Mouse (Mus musculus): Measurements from ENCODE around the gene Fbxl17. TPM values are rescaled to one million over a fixed set of nuclear protein-coding genes. Genes with fewer than 3 reads are reported as not detected.

Fbxl17 gene
- total RNA-seq, 2 experiments from 2014 or later, result 29.2 to 30.7 TPM

DNA sequence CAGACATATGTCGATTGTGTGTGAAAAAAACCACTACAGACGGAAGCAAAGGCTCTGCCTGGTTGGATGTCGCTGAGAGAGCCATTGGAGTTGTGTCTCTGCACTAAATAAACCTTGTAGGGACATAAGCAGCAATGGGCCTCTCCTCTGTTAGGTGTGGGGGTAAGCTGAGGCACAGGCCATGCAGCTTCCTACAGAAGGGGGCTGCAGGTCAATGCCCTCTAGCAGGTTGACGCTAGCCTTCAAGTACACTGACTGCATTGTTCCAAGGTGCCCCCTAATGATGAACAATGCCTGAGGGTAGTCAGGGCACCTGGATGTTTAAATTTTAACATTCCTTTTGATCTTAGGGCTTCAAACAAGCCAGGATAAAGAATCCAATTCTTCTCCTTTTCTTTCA lies 291.5 kb downstream of the Fbxl17 start:
- no peak for DNase-seq

DNA sequence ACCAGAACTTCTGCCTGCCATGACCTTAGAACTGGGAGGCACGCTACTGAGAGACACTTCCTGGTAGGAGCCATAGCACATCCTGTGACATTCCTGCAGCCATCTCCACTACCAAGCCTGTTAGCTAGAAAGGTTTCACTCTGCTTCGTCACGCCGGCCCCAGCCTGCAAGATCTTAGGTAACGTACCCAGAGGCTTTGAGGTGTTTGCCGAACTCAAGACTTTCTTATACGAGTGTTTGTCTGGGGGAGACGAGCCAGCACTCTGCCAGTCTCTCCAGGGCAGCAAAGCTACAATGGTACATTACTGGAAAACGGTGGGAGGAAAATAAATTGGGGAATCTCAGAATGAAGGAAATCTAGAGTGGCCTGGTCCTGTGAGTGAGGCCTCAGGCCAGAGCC lies 292.1 kb downstream of the Fbxl17 start:
- DNase-seq, result no peak

DNA sequence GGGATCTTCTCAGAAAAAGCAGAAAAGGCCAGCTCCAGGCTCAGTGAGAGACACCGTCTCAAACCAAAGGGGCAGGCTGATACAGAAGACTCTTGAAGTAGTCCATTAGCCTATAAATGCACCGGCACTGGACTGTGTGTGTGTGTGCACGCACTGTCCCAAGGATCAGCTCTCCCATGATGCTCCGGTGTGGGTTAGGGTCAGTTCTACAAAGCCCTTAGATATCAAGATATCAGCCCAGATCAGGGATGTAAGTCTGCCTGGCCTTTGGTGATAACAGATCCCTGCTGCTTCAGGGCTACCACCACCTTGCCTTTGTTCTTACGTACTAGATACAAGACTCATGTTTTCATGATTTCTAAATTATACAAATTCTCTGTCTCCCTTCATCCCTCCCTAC lies 294.5 kb downstream of the Fbxl17 start:
- no peak for DNase-seq

DNA sequence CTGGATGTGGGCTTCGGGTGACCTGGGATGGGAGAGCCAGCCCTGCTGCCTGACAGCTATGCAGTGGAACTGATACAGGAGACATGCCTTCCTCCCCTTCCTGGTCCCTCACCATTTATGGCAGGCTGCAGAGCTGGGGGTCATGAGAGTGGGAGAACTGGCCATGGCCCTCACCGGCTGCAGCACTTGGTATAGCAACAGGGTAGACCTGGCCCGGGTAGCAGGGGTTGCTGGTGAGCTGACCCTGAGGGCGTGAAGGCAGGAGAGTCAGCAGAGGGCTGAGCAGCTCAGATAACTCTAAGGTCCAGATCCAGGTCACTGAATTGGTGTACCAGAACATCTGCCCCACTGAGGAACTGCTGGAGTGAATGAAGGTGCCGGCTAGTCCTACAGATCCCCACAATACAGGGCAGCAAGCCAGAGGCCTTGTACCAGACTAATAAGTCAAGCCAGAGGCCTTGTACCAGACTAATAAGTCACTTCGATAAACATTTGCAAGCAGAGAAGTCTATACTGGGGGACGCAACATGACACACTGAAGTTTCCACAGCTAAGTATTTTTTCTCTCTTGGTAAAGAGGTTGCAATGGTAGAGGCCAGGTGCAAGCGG lies 296.1 kb downstream of the Fbxl17 start:
- DNase-seq, result no peak

DNA sequence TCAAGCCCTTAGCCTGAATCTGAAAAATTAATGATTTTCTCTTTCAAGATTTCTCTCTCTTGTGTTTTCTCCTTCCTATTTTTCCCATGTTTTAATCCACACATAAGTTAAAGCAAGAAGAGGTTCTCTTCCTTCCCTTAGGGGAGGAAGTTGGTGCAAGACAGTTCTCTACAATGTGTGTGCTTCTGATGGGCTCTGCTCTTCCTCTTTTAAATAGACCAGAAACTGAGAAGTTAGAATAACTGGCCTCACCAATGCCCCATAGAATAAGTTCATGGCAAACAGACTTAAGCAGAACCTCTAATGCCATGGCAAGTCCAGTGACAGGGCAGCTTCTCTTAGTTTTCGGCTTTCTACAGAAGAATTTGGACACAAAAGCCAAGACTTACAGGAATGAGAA lies 301.1 kb downstream of the Fbxl17 start:
- DNase-seq, result no peak

DNA sequence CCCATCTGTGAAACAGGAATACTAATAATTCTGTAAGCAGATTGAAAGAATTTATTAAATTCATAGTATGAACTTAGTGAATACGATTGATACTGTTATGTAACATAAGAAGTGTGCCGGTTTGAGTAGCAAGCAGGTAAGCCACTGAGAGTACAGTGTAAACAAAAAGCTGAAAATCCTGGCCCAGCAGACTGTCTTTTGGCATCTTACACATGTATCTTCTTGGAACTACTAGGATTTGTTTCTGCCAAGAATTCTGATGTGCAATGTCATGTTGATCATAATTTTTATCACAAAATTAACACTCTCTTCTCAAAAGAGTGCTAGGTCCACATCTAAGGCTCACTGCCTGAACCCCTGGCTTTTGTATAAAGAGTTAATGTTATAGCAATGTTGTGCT lies 304.3 kb downstream of the Fbxl17 start:
- no peak for DNase-seq

DNA sequence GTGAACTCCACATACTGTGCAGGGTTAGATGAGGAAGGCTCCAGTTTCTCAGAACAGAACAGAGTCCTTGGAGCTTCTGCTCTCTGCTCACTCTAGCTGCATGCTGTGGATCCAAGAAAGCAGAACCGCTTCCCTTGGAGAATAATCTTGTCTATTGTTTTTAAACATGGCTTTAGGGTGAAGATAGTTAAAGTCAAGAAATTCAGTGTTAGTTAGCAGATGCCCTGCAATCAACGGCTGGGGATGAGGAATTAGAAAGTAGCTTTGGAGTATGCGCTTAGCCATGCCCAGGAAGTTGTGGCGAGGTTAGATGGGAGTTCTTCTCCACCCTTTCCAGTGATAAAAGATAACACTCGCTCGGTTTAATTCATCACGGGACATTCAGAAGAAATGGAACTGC lies 306.6 kb downstream of the Fbxl17 start:
- DNase-seq, result no peak

DNA sequence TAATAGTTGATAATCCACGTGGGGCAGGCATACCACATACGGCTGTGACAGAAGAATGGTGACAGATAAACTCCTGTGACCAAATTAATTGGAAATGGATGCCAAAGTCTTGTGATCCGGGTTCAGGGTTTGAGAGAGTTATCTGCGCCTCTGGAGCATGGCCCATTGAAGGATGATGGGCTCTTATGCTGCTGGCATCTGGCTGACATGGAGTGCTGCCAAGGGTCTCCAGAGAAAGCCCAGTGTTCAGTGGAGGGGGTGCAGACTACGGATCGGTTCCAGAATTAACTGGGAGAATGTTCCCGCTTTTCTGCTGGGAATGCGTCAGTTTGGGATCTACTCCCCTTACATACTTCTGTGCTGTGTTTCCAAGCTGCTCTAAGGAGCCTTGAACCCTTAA lies 308.5 kb downstream of the Fbxl17 start:
- DNase-seq, result no peak

DNA sequence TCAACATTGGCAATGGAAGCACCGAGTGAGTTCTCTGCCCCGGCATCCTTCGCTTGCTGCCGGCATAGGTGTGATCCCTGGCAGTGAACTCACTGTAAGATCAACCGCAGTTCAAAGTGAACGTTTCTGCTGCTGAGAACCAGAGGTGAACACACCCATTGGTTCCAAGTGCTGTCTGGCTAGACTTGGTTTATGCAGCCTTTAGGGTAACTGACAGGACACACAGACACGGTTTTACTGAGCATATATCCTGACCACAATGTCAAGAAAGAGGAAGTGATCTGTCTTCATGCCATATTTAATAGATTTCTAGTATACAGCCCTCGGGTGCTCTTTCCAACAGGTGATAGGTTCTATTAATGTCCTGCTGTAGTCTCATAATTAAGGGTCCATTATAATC lies 310.5 kb downstream of the Fbxl17 start:
- DNase-seq, result no peak

DNA sequence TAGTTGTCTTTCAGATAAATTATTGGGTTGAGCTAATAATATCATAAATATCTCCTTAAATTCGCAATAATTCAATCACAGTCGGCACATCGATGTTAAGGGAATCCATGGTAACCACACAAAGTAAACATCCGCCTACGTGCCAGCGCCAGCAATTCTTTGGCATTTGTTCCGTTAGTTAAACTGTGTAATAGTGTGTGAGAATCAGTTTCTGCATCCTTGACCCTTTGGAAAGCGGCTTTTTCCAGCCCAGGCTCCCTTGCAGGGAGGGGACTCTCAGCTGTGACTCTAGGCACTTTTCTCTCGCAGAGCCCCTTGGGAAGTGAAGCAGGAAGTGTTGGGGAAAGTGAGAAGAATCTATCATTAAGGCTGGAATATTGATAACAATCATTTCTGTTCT lies 314.3 kb downstream of the Fbxl17 start:
- DNase-seq, result no peak

DNA sequence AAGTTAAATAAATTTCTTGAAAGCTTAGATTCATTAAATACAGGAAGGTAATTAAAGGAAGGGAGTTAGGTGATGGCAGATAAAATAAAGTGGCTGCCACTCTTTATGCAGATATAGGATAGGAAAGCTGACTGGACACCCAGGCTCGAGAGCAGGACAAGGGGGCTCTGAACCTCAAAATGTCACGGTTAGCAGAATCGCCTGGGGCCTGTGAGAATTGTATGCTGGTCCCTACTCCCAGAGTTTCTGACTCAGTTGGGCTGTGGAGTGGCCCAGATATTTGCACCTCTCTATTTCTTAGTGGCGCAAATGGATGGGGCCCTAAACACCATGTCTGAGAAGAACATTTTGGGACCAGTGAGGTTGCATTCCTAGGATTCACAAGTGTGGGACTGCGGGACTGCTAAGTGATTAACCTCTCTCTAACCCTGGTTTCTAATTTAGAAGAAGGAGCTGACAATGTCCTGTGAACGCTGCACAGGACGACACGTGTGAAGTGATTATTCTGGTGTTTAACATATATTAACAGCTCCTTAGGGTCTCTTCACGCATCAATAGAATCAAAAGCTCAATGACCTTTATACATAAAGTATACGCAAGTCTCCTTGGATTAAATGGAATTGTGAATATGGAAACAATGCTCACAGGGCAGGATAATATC lies 314.8 kb downstream of the Fbxl17 start:
- no peak for DNase-seq

DNA sequence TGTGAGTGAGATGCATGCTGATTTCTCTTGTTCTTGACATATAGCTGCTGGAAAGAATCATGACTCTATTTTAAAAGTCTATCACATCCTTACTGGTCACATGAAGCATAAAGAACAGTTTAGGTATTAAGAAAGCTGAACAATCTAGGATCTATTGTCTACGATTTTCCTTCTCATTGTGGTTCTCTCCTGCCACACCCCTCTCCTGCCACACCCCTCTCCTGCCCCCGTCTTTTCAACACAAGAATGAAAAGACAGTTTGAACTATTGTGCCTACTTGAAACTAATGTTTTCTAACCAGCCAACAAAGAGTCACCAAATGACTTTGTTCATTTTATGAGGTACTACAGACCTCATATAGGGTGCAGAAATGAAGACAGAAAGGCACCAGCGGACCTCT lies 316.4 kb downstream of the Fbxl17 start:
- no peak for DNase-seq

DNA sequence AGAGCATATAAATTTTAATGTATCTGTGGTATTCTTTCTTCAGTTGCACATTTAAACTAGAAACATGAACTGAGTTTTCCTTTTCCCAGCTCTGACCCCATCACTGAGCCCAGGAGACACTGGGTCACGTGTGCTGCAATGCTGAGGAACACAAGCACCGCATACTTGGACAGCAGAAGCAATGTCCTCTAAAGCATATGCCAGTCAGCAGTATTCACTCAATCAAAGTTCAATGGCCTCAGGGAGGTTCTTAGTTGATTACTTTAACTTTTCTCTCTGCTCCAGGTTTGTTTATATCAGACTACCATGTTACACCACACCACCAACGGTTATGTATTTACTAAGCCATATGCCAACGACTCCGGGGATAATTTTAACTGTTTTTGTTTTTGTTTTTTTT lies 318.2 kb downstream of the Fbxl17 start:
- no peak for DNase-seq

DNA sequence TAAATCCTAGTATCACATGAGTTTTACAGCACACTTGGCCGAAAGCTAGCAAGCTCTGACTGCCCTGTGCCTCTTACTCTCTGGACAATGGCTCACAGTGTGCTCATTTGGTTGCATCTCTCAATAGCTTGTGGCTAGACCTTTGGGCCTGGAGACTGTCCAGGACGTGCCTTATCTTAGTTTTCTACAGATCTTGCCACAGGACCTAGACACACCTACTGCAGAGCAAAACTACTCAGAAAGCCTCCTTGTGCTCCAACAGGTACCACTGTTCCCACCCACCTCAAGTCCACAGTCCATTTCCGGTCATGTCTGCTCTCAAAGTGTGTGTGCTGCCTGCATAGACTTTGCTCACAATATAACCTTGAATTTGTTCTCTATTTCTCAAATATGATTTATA lies 319.8 kb downstream of the Fbxl17 start:
- DNase-seq, result no peak

DNA sequence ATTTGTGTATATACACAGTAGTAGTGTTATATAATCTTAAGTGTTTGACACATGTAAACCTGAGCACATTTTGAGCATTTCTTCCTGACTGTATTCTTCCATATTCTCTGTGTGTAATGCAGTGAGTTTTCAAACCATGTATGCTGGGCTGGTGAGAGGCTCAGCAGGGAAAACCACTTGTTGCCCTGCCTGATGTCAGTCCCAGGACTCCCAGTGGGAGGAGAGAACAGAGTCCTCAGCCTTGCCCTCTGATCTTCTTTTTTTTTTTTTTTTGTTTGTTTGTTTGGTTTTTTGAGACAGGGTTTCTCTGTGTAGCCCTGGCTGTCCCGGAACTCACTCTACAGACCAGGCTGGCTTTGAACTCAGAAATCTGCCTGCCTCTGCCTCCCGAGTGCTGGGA lies 321.5 kb downstream of the Fbxl17 start:
- no peak for DNase-seq

DNA sequence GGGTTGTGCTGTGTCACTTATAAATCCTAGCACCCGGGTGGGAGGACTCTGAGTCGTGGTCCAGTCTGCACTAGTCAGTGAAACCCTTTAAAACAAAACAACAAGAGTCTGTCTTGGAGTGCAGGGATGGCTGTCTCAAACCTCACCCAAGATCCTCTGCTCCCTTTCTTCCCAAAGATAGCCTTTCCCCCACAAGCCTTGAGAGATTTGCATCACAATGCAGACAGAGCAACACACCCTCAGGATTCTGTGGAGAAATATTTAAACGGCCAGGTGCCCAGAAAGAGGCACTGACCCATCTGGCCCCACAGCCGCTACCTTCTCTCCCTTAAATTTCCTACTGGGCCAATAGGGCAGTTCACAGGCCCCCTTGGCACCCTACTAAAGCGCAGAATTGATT lies 323.4 kb downstream of the Fbxl17 start:
- DNase-seq, result no peak

DNA sequence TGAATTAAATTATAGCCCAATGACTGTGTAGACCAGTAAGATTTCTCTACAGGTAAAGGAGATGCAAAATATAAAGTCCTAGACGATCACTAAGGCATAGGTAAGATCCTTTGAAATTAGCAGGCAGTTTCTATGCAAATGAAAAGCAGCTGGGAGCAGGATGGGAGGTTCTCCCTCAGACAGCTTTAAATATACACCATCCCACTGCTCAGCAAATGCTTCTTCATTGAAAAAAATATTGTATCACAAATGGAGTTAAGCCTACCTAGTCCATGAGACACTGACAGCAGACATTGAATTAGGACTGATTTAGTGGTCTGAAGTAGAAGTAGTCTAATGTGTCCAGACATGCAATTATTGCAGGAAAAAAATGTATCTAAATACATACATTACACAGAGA lies 327.1 kb downstream of the Fbxl17 start:
- no peak for DNase-seq

DNA sequence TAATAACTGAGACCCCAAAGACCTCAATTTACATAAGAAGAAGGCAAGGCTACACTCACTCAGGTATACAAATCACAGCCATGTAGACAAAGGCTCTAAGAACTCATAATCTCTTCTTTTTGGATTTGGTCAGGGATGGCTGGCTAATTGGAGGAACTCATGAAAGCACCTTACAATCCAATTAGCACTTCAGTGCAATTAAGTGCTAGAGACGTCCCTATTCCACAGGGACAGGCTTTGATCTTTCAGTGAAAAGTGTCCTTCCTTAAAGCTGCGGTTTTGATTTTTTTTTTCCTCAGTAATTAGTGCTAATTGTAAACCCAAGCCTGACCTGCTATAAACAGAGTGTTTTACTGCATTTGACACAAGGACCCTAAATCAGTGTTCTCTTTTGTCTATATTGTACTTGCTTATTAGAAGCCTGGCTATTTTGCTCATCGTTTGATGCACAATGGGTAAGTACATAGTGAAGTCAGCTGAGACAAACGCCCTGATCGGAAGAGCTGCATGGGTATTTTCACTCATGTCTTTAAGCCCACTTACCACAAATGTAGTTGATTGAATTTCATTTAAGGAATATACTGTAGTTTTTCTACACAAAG lies 327.8 kb downstream of the Fbxl17 start:
- no peak for DNase-seq

DNA sequence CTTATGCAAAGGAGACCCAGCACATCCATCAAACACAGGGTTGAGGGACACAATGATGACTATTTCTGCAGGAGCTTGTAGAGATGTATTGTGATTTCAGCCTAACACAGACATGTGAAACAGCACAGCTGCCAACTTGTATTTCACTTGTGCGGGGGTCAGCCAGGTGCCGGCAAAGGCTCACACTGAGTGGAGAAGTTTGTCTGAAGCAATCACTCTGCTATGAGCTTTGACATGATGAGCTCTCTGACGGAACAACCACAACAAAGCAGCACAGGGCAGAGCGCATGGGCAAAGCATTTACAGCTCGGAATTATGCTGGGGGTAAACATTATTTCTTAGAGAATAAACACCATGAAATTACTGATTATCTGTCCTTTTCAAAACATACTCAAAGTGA lies 328.6 kb downstream of the Fbxl17 start:
- DNase-seq, result no peak

DNA sequence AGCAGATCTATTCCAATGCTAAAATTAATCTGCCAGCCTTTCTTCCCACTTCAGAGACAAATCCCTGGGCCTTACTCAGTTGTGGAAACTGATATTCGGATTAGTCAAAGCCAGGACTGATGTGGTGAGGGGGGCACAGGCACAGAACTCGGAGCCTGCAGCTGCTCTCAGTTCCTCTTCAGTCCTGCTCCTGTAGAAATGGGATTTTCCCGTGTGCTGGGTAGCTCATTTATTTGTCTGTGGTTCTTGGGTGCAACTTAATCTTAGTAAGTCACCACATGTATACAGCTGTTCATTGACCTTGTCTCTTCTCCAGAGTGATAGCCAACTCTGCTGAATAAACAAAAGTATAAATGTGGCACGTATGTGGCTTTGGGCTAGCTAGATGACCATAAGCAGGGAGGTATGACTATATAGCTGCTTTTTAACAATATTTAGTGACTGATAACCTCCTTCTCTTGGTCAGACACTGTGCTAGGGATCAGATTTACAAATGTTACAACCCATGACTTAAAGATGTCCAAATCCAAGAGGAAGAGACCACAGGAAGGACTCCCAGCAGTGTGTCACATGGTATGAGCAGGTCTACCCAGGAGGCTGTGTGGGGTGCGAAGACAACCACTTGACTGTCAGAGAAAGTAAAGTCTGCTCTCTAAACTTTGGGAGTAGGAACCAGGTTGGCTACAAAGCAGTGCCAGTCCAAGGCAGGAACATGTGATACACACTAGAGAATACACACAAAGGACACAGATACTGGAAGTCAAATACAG lies 331.6 kb downstream of the Fbxl17 start:
- no peak for DNase-seq

DNA sequence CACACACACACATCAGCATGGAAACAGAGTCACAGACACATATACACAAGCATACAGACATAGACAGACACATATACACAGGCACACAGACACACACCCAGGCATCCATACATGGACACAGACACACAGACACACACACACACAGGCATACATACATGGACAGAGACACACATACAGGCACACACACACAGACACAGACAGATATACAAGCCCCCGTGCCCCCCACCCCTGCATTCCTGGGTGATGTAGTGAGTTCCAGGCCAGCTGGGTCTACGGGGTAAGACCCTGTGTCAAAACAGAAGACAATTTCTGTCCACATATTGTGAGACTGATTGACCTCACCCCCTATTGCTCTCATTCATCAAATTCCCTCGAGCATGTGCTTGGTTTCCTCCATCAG lies 332.6 kb downstream of the Fbxl17 start:
- no peak for DNase-seq

DNA sequence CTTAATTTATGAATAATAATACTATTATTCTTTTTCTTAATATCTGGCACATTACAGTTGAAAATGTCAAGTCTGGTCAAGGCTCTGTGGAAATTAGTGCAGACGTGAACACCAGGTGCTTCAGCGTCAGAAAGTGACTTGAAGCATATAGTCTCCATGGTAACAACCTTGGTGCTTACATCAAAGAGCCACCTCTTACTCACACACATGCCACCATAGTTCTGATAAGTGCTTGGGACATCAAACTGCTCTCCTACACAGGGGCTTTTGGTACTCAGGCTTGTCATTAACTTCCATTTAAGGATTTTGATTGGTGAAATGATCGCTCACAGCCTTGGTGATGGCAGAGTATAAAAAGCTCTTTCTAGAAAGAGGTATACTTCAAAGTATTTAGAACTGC lies 333.1 kb downstream of the Fbxl17 start:
- no peak for DNase-seq

DNA sequence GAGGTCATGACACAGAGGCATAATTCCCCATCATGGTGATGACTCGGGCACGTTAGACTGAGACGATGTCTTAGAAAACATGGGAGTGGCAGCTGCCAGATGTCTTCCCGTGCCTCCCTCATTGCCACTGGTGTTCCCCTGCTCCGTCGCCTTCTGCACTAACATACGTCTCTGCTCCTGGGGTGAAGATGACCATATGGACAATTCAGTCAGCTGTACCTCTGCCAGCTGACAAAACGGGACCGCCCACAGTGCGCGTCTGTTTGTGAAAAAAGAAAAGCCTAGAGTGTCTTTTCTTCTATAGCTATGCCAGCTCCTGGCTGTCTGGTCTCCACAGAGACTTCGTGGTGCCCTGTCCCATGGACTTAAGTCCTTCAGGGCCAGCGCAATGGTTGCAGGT lies 334.0 kb downstream of the Fbxl17 start:
- DNase-seq, result no peak

DNA sequence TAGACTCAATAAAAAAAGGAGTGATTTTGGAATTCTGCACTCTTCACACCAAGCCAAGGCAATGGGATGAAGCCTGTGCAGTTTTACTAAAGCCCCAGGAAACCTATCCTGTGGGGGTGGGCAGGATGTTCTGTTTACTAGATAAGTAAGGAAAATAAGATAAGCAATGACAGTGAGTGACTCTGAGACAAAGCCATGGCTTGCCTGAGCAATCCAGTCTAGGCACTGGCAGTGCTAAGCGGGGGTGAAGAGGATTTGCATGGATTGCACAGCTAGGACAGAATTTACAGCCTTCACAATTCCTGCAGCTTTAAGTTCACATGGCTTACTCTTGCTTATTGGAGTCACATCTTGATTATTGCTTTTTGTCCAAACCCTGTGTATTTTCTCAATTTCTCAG lies 335.5 kb downstream of the Fbxl17 start:
- no peak for DNase-seq
